ENCODE assay signal across 9 mouse cellular contexts in genomic region chr17:78197111-78197510, GRCm38 (mm10). TPM values are rescaled to one million over a fixed set of nuclear protein-coding genes. Genes with fewer than 3 reads are reported as not detected.
DNase-seq lines count a peak whose midpoint lies in the region; ATAC-seq lines count a peak whose summit lies in the region.
"Had no signal": no experiment of that assay in that cellular context is flagged by ENCODE, and none has a peak within 500 bp of the region (broad histone marks: within the 10 kb centered on the region; RNA-seq: fewer than 3 reads in every experiment).

No protein-coding gene starts in this region.

- H3K4me2 ChIP-seq in forebrain, embryonic 14.5 days (ENCODE audit: low read length) = no peak overlapping the region
- no peak overlapping the region for H3K4me2 ChIP-seq in forebrain, embryonic 12.5 days
- H3K4me2 ChIP-seq: neural tube, embryonic 12.5 days had no signal

- no peak overlapping the region for H3K27ac ChIP-seq in forebrain, embryonic 14.5 days (ENCODE audit: low read depth, low read length)
- no peak overlapping the region for H3K27ac ChIP-seq in forebrain, embryonic 12.5 days
- H3K27ac ChIP-seq: neural tube, embryonic 12.5 days had no signal

- peak; percentile 56 for DNase-seq in forebrain, embryonic 14.5 days (ENCODE audit: low spot score)
- peak; percentile 30 for DNase-seq in right cerebral cortex, postnatal 14 days
- no peak for DNase-seq in right cerebral cortex, adult 18-20 months
- peak; percentile 73 to 81 for DNase-seq in cerebellum, postnatal 25 days
- DNase-seq in heart, postnatal 36 days = peak; percentile 67 to 68
- peak; percentile 65 to 67 for DNase-seq in lung, postnatal 4 days
- DNase-seq in thymus, postnatal 4 days = peak; percentile 50

- no peak for ATAC-seq in forebrain, embryonic 14.5 days
- ATAC-seq in forebrain, embryonic 12.5 days (ENCODE audit: low FRiP score) = no peak

- intact Hi-C loops in heart, postnatal 36 days (cut with DNase I) = loop anchor here (1.0 to 5.0 kb wide), 5 partner anchors 101 to 405 kb away; no protein-coding TSS in a partner anchor

- H3K27me3 ChIP-seq in forebrain, embryonic 14.5 days (replicated peaks; ENCODE audit: control insufficient read depth, insufficient read depth, low read length) = no peaks in the 10 kb centered on the region
- H3K27me3 ChIP-seq in forebrain, embryonic 12.5 days = peaks cover 10% of the 10 kb centered on the region; the same call in 1 of the 2 replicates

- H3K9ac ChIP-seq in forebrain, embryonic 14.5 days (ENCODE audit: low read length) = no peak overlapping the region
- H3K9ac ChIP-seq in forebrain, embryonic 12.5 days = no peak overlapping the region
- H3K9ac ChIP-seq: neural tube, embryonic 12.5 days had no signal

- H3K4me1 ChIP-seq in forebrain, embryonic 14.5 days (ENCODE audit: control insufficient read depth, insufficient read depth, low read length) = 0 out of 2 replicates have a peak, but pooled peaks cover 3% of the 10 kb centered on the region
- H3K4me1 ChIP-seq in forebrain, embryonic 12.5 days = peaks cover 14% of the 10 kb centered on the region

- no peak overlapping the region for H3K4me3 ChIP-seq in forebrain, embryonic 14.5 days (ENCODE audit: low read depth, low read length)
- no peak overlapping the region for H3K4me3 ChIP-seq in forebrain, embryonic 12.5 days (replicated peaks)
- H3K4me3 ChIP-seq: neural tube, embryonic 12.5 days had no signal

- H3K9me3 ChIP-seq in forebrain, embryonic 14.5 days (replicated peaks; ENCODE audit: control insufficient read depth, low read length) = no peaks in the 10 kb centered on the region
- no peaks in the 10 kb centered on the region for H3K9me3 ChIP-seq in forebrain, embryonic 12.5 days
- H3K9me3 ChIP-seq: neural tube, embryonic 12.5 days had no signal

- WGBS in forebrain, embryonic 14.5 days = 25% methylated on average over 7 of the region's 7 CpGs
- WGBS in forebrain, embryonic 12.5 days = 23% methylated on average over 7 of the region's 7 CpGs

- H3K36me3 ChIP-seq in forebrain, embryonic 14.5 days (ENCODE audit: control insufficient read depth, insufficient read depth, low read length) = no peaks in the 10 kb centered on the region
- H3K36me3 ChIP-seq in forebrain, embryonic 12.5 days (replicated peaks) = no peaks in the 10 kb centered on the region
- H3K36me3 ChIP-seq: neural tube, embryonic 12.5 days had no signal

RNA-seq across cellular contexts. Expression of gene Crim1, which starts 2.9 kb away (rescaled TPM):
- 3.6 and 5.3 TPM in 2 replicates for polyA plus RNA-seq in forebrain, embryonic 14.5 days (2014; fragmentation: Nextera tagmentation; extraction: Ambion mirVana)
- 3.1 and 3.8 TPM in 2 replicates for polyA plus RNA-seq in forebrain, embryonic 12.5 days (2016; fragmentation: Nextera tagmentation; extraction: Ambion mirVana)
- 10 to 100 TPM; 50.7 to 64.8 TPM for total RNA-seq in heart, postnatal 36 days (2021)
